Mouse (Mus musculus): ENCODE measurements at regions not wholly inside any gene's neighbourhood (a gene's known extent, or its start where the extent isn't known, plus 50 kb on each side); places are given as distances from the start of the nearest gene placed in this dataset.

- TF ChIP-seq POLR2A (IDR thresholded peaks at IDR 0.05; ENCODE audit: low read depth, low read length) (no peak), CTCF (IDR thresholded peaks at IDR 0.05; ENCODE audit: extremely low read depth, insufficient read depth, insufficient read length, insufficient replicate concordance) (no peak)
These were observed 146.7 kb upstream of the Kctd3 start for GRCm38 (mm10) chr1:189154376-189154775.
